Mouse (Mus musculus) spleen, postnatal 36 days (tissue): ENCODE results near the gene Clcc1.

Source experiments
- DNase-seq, 2 experiments: peaks; one replicate each; pipeline ENCODE4 v3.0.0; 2022; ENCODE audit warnings: low spot score in 2 of 2, mixed read lengths in 1 of 2

Clcc1 gene

DNA sequence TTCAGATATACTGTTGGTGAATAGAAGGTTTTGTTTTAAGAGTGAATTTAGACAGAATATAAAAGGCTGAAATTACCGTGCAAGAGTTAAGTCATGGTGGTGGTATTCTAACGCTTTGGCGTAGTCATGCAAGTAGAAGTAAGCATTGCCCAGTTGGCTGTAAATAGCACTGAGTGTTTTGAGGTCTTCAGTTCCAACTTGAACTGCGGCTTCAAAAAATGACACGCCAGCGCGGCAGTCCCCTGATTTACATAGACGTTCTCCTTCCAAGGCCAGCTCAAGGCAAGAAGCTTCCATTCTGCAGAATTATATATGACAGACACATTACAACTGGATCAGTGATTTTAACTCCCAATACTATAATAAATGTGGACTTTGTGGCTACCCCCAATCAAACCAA lies 49.1 kb downstream of the Clcc1 start:
- no peak for DNase-seq

DNA sequence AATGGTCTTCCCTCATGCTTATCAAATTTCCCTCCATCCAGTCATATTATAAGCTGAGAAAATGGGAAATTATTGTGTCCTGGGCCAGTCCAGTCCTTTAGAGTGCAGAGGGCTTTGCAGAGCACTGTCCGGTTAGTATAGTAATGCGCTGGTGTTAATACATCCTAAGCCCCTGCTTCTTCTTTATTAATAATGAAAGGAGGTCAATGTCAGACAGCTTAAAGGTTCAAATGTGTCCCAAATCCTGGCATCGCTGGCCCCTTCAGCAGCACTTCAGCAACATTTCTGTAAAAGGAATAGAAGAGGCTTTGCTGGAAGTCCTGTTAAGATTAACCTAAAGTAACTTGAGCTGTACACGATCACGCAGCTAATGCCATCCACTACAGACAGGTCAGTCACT lies 57.6 kb downstream of the Clcc1 start:
- DNase-seq, result no peak

DNA sequence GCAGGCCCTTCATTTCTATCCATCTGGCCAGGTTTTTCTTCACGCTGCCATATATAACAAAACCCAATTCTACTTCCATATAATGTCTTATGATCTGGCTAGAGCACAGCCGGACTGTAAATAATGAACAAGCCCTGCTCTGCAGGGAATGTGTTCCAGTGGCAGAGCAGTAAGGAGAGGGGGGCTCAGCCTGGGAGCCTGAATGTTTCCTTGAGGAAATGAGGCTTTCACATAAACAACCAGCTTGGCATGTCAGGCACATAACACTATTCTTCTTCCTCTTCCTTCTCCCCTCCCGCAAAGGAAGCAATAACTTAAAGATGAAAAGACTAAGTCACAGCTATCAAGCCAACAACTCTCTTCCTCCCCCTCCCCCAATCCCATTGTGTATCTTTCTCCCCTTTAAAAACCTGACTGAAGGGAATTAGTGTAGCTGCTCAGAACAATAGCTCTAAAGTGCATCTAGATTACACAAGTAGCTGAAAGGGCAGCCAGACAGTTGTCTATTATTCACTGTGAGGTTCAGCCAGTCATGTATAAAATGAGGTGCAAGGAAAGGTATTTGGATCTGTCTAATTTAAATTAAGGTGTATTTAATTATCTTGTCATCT lies 59.5 kb downstream of the Clcc1 start:
- DNase-seq, result no peak

DNA sequence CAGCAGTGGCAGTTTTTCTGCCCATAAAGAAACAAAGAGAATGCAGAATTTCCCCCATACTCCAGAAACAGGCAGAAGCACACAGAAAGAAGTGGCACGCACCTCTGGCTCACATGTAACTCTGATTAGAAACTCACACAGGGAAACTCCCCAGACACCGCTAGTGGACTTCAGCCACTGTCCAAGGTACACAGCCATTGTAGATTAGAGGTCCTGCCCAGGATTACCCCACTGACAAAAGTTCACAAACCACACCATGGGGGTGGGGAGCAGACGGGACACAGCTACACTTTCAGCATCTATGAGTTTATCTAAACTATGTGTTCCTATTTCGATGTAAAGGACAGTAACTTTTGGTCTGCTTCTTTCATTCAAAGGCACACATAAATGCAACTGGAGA lies 61.1 kb downstream of the Clcc1 start:
- no peak for DNase-seq

DNA sequence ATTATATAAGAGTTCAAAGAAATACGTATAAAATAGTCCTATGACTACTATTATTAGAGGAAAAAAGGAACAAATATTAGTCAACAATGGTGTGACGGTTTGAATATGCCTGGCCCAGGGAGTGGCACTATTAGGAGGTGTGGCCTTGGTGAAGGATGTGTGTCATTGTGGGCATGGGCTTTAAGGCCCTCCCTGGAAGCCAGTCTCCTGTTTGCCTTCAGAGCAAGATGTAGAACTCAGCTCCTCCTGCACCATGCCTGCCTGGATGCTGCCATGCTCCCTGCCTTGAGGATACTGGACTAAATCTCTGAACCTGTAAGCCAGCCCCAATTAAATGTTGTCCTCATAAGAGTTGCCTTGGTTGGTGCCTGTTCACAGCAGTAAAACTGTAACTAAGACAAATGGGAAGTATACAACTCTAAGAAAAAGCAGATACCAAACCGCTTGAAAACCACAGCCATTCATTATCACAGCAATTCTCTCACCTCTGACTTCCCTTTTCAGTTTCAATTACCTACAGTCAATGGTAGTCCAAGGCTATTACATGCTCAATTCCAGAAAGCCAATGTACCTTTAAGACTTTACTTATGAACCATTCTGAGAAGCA lies 64.3 kb downstream of the Clcc1 start:
- peak; percentile 19 to 47 for DNase-seq

DNA sequence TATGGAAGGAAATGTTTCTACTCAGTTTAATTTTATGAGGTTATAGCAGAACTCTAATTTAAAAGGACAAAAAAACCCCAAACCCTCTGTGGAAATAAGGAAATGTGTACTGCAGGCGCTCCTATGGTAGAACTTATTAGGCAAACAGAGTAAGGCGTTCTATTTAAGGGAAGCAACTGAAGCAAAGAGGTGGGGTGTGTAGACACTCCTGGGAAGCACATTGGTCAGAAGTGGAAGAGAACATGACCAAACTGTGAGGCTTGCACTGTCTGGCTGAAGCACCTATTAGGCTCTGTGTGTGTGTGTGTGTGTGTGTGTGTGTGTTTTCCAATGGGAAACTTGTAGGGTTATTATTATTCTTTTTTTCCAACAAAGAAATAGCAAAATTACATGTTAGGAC lies 65.6 kb downstream of the Clcc1 start:
- DNase-seq, result no peak

DNA sequence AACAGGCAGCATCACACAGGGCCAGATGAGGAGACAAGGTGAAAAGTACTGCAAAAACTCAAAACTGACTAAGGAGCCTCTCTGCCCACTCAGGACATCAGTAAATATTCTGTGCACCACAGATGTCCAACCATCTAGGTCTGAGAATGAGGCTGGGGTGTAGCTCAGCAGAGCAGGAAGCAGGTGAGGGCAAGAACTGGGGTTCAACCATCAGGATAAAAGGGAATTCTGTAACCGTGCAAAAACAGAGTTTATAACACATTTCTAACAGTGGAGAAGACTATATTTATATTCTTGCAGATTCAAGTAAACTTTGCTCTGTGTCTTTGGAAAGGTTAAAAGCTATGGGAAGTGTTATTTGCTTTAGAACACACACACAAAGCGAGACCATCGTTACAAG lies 66.0 kb downstream of the Clcc1 start:
- DNase-seq, result no peak

DNA sequence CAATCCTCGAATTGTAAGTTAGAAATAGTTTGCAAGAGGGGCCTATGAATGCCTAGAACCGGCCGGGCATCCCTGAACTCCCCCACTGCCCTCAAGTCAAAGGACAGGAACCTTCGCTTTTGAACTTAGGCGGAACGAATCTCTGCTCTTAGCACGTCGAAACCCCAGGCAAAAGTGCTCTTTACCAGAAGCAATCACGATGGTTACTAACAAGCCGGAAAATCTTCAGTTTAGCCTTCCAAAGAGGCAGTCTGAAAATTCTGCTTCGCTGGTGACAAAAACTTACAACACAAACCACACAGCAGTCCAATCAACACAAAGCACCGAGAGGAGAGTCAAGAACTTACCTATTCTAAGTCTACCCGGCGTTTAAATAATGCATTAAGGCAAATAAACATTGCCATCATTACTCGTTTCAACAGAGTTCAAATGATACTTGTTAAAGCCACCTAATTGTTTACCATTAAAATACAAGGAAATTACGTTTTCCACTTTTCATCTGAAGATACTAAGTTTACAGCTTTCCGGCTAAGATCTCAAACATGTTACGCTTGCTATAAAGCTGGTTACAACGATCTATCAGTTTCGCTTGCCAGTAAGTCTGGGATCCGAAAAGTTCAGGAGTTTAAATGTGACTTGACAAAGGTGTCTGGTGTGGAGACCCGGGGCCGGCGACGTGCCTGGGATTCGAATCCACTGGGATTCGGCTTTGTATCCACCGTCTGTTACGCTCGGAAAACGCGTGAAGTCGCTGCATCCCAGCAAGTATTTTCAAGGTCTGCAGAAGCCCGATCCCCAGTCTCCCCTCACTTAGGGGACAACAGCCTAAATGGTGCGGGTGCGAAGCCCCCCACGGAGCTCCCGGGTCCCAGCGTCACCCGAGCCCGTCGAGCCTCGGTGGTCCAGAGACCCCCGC lies 67.6 kb downstream of the Clcc1 start:
- no peak for DNase-seq

DNA sequence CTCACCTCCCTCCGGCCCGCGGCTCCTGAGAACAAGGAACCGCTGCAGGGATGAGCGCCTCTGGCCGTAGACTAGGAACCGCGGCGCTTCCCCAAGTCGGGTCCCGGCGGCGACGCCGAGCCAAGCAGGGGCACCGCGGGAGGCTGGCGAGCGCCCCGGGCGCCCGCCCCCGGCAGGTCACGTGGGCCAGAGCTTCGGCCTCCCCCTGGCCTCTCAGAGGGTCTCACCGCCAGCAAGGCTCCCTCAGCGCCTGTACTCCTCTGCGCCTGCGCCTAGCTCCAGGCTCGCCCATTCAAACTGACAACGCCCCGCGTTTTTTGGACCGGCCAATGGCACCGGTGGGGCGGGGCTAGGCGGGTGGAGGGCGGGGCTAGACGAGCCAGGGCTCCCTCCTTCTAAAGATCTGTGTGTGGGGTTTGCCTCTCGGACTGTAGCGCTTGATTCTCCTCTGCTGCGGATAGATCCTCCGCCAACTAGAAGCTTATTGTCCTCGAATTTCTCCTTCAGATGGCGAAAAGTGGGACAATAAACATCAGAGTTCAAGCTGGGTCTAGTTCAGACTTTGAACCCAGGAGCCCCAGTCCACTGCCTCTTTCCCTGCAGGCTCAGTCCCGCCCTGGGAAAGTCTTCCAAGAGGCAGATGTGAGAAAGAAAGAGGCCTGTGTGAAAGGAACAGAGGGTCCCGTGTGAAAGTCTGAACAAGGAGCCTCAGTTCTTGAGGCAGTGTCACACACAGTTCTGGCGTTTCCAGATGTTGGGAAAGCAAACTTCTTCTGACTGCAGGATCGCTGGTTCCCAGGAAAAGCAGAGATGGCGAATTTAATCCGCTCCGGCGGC lies 68.5 kb downstream of the Clcc1 start, which contains the start of gene Gpsm2:
Gene Gpsm2, minus strand, starts transcription at position 274 of the 837 bp plus-strand sequence.
- DNase-seq, result peak; percentile 89 to 93

DNA sequence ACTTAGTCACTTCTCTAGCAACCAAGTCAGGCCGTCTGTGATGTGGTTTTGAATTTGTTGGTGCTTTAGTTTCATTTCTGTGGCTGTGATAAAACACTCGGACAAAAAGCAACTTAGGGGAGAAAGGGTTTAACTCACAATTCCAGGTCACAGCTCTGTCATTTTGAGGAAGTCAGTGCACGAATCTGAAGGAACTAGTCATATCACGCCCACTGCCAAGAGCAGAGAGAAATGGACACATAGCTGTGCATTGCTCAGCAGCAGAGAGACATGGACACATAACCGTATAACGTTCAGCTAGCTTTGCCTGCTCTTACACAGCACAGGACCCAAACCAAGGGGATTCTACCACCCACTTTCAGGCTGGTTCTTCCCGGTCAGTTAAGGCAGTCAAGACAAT lies 72.7 kb downstream of the Clcc1 start:
- DNase-seq, result no peak

DNA sequence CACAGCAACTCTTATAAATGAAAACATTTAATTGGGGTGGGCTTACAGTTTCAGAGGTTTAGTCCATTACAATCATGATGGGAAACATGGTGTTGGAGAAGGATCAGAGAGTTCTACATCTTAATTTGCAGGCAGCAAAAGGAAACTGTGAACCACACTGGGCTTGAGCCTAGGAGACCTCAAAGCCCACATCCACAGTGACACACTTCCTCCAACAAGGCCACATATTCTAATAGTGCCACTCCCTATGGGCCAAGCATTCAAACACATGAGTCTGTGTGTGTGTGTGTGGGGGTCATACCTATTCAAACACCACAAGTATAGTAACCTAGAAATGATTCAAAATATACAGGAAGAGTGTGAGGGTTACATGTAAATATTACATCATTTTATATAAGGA lies 73.6 kb downstream of the Clcc1 start:
- no peak for DNase-seq

DNA sequence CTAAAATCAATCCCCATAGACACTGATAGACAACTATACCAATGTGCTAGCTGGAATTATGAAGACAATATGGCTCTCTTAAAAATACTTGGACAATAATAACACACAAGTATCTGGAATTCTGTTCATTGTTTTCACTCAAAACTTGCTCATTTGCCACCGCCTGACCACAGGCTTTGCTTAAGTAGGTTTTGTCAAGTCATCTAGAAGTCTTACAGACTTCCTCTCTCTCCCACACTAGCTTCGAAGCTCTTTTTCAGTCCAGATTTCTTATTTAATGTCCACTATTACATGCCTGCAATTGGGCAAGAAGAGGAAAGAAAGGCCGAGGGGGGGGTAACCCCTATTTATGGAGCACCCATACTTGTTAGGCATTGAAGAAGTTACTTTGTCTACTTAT lies 74.1 kb downstream of the Clcc1 start:
- no peak for DNase-seq
